Mouse (Mus musculus): Measurements from ENCODE around the gene Klf15. TPM values are rescaled to one million over a fixed set of nuclear protein-coding genes. Genes with fewer than 3 reads are reported as not detected.

Klf15 gene
- polyA plus RNA-seq, 1 experiment from 2014 or later, result 6.3 TPM

DNA sequence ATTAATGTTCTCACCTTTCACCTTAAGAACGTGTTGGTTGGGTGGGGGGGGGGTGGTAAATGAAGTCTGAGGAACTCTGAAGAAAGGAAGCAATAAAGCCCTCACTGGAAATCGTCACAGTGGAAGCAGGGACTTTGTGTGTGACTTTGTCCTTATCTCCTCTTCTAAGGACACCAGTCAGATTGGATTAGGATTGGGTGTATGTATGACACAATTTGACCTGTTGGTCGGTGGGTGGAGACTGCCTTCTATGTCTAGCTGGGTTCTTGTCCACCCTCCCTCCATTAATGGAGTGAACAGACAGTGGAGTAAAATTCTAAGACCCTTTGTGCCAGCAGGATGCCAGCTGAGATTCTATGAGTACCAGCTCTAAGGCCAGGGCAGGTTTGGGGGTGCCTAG, 21.9 kb downstream of the Klf15 start:
- Histone ChIP-seq H3K4me1 (ENCODE audit: control insufficient read depth, insufficient read depth, low read length) (no peaks in the 10 kb centered on the region), H3K4me3 (ENCODE audit: low read length) (no peak overlapping the region), H3K4me2 (ENCODE audit: low read depth, low read length) (no peak overlapping the region), H3K36me3 (ENCODE audit: control insufficient read depth, insufficient read depth, low read length) (no peaks in the 10 kb centered on the region), H3K9ac (ENCODE audit: low read depth, low read length) (no peak overlapping the region), H3K9me3 (ENCODE audit: control insufficient read depth, low read length) (no peaks in the 10 kb centered on the region), H3K27ac (ENCODE audit: low read length) (no peak overlapping the region), H3K27me3 (replicated peaks; ENCODE audit: control insufficient read depth, insufficient read depth, low read length) (no peaks in the 10 kb centered on the region)
- 58% methylated on average over 3 of the region's 3 CpGs for WGBS
- ATAC-seq, result no peak

- H3K9me3 ChIP-seq (ENCODE audit: control insufficient read depth, low read length), result no peaks in the 10 kb centered on the region
- no peak for ATAC-seq
- WGBS, result 78% methylated on average over 5 of the region's 5 CpGs
Measured at GRCm38 (mm10) chr6:90484876-90485275, 22.5 kb downstream of the Klf15 start.

DNA sequence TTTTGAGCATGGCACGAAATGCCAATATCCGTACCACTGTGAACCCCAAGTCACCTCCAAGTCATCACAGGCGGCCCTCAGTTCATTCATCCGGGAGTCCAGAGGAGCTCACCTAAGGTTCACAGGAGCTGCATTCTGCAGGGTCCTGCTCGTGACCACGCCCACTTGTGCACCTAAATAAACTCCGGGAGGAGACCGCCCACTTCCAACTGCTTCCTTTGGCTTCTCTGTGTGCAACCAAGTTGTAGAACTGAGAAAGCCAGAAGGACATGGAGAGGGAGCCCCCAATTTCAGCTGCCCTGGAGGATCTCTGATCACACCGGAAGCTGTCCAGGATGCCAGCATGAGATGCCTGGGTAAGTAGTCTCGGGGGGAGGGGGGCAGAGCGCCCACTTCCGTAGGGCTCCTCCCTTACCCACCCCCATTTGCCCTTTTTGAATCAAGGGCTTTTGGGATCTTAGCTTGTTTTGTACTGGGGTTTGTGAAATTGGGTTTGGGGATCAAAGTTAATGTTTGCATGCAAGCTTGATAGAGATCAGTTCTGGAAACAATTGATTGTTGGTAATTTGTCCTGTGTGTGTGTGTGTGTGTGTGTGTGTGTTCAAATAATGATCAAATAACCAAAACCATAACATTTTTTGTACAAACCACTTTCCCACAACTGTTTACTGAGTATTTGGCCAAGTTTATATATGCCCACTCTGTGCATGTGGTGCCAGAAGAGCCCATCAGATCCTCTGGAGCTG, 24.0 kb downstream of the Klf15 start, which contains the start of gene Aldh1l1:
Gene Aldh1l1 (plus strand): TSS at position 252 of the 746 bp plus-strand sequence.
- Histone ChIP-seq H3K4me2 (ENCODE audit: low read depth, low read length) (no peak within 1 kb of the TSS), H3K4me1 (ENCODE audit: control insufficient read depth, insufficient read depth, low read length) (no peaks in the 10 kb centered on the region), H3K27ac (ENCODE audit: low read length) (no peak within 1 kb of the TSS), H3K9ac (ENCODE audit: low read depth, low read length) (no peak within 1 kb of the TSS), H3K4me3 (ENCODE audit: low read length) (no peak within 1 kb of the TSS), H3K36me3 (ENCODE audit: control insufficient read depth, insufficient read depth, low read length) (no peaks in the 10 kb centered on the region), H3K27me3 (replicated peaks; ENCODE audit: control insufficient read depth, insufficient read depth, low read length) (no peaks in the 10 kb centered on the region), H3K9me3 (ENCODE audit: control insufficient read depth, low read length) (no peaks in the 10 kb centered on the region)
- no peak for ATAC-seq
- 79% methylated on average over 12 of the region's 12 CpGs for WGBS

More at GRCm38 (mm10) chr6:90484876-90485275, 22.5 kb downstream of the Klf15 start:
- H3K9ac ChIP-seq (ENCODE audit: low read depth, low read length), result no peak overlapping the region
- H3K4me3 ChIP-seq (ENCODE audit: low read length), result no peak overlapping the region
- no peak overlapping the region for H3K4me2 ChIP-seq (ENCODE audit: low read depth, low read length)
- H3K4me1 ChIP-seq (ENCODE audit: control insufficient read depth, insufficient read depth, low read length), result no peaks in the 10 kb centered on the region
- H3K27me3 ChIP-seq (replicated peaks; ENCODE audit: control insufficient read depth, insufficient read depth, low read length), result no peaks in the 10 kb centered on the region
- no peaks in the 10 kb centered on the region for H3K36me3 ChIP-seq (ENCODE audit: control insufficient read depth, insufficient read depth, low read length)
- no peak overlapping the region for H3K27ac ChIP-seq (ENCODE audit: low read length)

GRCm38 (mm10) chr6:90487531-90487930, 25.2 kb downstream of the Klf15 start:
- 92% methylated on average over 1 of the region's 1 CpGs for WGBS
- ATAC-seq, result no peak
- Histone ChIP-seq H3K4me3 (ENCODE audit: low read length) (no peak overlapping the region), H3K27me3 (replicated peaks; ENCODE audit: control insufficient read depth, insufficient read depth, low read length) (no peaks in the 10 kb centered on the region), H3K4me2 (ENCODE audit: low read depth, low read length) (no peak overlapping the region), H3K9me3 (ENCODE audit: control insufficient read depth, low read length) (no peaks in the 10 kb centered on the region), H3K27ac (ENCODE audit: low read length) (no peak overlapping the region), H3K36me3 (ENCODE audit: control insufficient read depth, insufficient read depth, low read length) (no peaks in the 10 kb centered on the region), H3K4me1 (ENCODE audit: control insufficient read depth, insufficient read depth, low read length) (no peaks in the 10 kb centered on the region), H3K9ac (ENCODE audit: low read depth, low read length) (no peak overlapping the region)

GRCm38 (mm10) chr6:90489532-90489931, 27.2 kb downstream of the Klf15 start:
- H3K9ac ChIP-seq (ENCODE audit: low read depth, low read length), result no peak overlapping the region
- H3K36me3 ChIP-seq (ENCODE audit: control insufficient read depth, insufficient read depth, low read length), result no peaks in the 10 kb centered on the region
- no peaks in the 10 kb centered on the region for H3K9me3 ChIP-seq (ENCODE audit: control insufficient read depth, low read length)
- no peak overlapping the region for H3K27ac ChIP-seq (ENCODE audit: low read length)
- 88% methylated on average over 3 of the region's 3 CpGs for WGBS
- H3K4me2 ChIP-seq (ENCODE audit: low read depth, low read length), result no peak overlapping the region
- no peaks in the 10 kb centered on the region for H3K27me3 ChIP-seq (replicated peaks; ENCODE audit: control insufficient read depth, insufficient read depth, low read length)
- no peaks in the 10 kb centered on the region for H3K4me1 ChIP-seq (ENCODE audit: control insufficient read depth, insufficient read depth, low read length)
- no peak for ATAC-seq
- no peak overlapping the region for H3K4me3 ChIP-seq (ENCODE audit: low read length)

- no peak for ATAC-seq
- Histone ChIP-seq H3K4me2 (ENCODE audit: low read depth, low read length) (no peak overlapping the region), H3K4me1 (ENCODE audit: control insufficient read depth, insufficient read depth, low read length) (peaks cover 4% of the 10 kb centered on the region; the same call in 1 of the 2 replicates), H3K4me3 (ENCODE audit: low read length) (no peak overlapping the region), H3K27me3 (replicated peaks; ENCODE audit: control insufficient read depth, insufficient read depth, low read length) (no peaks in the 10 kb centered on the region), H3K36me3 (ENCODE audit: control insufficient read depth, insufficient read depth, low read length) (no peaks in the 10 kb centered on the region), H3K27ac (ENCODE audit: low read length) (no peak overlapping the region), H3K9ac (ENCODE audit: low read depth, low read length) (no peak overlapping the region), H3K9me3 (ENCODE audit: control insufficient read depth, low read length) (no peaks in the 10 kb centered on the region)
- WGBS, result 74% methylated on average over 2 of the region's 2 CpGs
Measured at GRCm38 (mm10) chr6:90490976-90491375, 28.6 kb downstream of the Klf15 start.

DNA sequence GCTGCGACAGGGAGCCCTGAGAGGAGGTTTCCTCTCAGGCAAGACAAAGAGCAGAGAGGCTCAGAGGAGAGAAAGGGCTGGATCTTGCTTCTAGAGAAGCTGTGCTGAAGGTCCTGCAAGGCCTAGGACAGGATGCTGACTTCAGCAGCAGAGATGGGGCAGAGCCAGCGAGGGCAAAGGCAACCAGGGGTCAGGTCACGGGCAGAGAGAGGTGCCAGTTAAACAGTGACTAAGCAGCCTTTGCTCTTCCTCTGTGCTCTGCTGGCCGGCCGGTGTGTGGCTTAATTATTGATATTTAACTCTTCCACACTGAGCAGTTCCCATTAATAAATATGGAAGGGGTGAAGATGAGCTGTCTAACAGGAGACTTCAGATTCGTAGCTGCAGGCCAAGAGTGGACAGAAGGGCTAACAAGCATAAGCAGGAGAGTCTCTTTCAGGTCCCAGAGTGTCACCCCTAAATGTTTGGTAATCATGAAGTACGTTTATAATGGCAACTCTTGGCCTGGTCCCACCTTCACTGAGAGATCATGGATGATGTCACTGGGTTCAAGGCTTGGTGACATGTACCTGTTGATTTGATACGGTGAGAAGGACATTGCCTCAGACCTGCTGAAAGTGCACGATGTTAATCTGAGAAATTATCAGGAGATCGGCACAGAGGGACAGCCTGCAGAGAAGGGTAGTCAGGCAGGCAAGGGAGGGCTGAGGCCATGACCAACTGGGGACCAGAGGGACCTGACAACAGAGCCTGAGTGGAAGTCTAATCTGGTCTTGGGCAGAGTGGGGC, 29.8 kb downstream of the Klf15 start:
- ATAC-seq, result peak; percentile 48; the same call in 1 of the 2 replicates
- no peak overlapping the region for H3K27ac ChIP-seq (ENCODE audit: low read length)

DNA sequence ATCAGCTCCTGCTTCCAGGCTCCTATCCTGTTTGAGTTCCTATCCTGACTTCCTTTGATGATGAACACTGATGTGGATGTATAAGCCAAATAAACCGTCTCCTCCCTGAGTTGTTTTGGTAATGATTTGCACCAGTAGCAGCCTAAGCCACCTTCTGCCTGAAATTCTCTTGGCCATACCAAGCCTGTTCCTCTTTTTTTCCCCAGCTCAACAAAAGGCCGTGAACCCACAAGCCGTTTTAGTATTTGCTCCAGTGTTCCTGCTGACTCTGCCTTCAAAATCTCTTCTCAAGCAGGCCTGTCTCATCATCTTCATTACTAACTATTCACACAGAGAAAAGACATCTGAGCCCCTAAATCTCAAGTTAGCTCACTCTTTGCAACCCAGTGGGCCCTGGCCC, 31.8 kb downstream of the Klf15 start:
- Histone ChIP-seq H3K4me1 (ENCODE audit: control insufficient read depth, insufficient read depth, low read length) (peaks cover 4% of the 10 kb centered on the region; the same call in 1 of the 2 replicates), H3K9ac (ENCODE audit: low read depth, low read length) (no peak overlapping the region), H3K27ac (ENCODE audit: low read length) (no peak overlapping the region), H3K4me3 (ENCODE audit: low read length) (no peak overlapping the region), H3K27me3 (replicated peaks; ENCODE audit: control insufficient read depth, insufficient read depth, low read length) (no peaks in the 10 kb centered on the region), H3K36me3 (ENCODE audit: control insufficient read depth, insufficient read depth, low read length) (no peaks in the 10 kb centered on the region), H3K9me3 (ENCODE audit: control insufficient read depth, low read length) (no peaks in the 10 kb centered on the region), H3K4me2 (ENCODE audit: low read depth, low read length) (no peak overlapping the region)
- no peak for ATAC-seq
- 74% methylated on average over 3 of the region's 3 CpGs for WGBS

More for the DNA sequence above, 29.8 kb downstream of the Klf15 start:
- Histone ChIP-seq H3K9ac (ENCODE audit: low read depth, low read length) (no peak overlapping the region), H3K9me3 (ENCODE audit: control insufficient read depth, low read length) (no peaks in the 10 kb centered on the region), H3K36me3 (ENCODE audit: control insufficient read depth, insufficient read depth, low read length) (no peaks in the 10 kb centered on the region), H3K4me1 (ENCODE audit: control insufficient read depth, insufficient read depth, low read length) (peaks cover 4% of the 10 kb centered on the region; the same call in 1 of the 2 replicates), H3K4me2 (ENCODE audit: low read depth, low read length) (no peak overlapping the region), H3K27me3 (replicated peaks; ENCODE audit: control insufficient read depth, insufficient read depth, low read length) (no peaks in the 10 kb centered on the region), H3K4me3 (ENCODE audit: low read length) (no peak overlapping the region)
- 60% methylated on average over 10 of the region's 10 CpGs for WGBS

GRCm38 (mm10) chr6:90494566-90494965, 32.2 kb downstream of the Klf15 start:
- ATAC-seq, result no peak
- Histone ChIP-seq H3K27me3 (replicated peaks; ENCODE audit: control insufficient read depth, insufficient read depth, low read length) (no peaks in the 10 kb centered on the region), H3K9ac (ENCODE audit: low read depth, low read length) (no peak overlapping the region), H3K4me1 (ENCODE audit: control insufficient read depth, insufficient read depth, low read length) (peaks cover 4% of the 10 kb centered on the region; the same call in 1 of the 2 replicates), H3K36me3 (ENCODE audit: control insufficient read depth, insufficient read depth, low read length) (no peaks in the 10 kb centered on the region), H3K27ac (ENCODE audit: low read length) (no peak overlapping the region), H3K4me2 (ENCODE audit: low read depth, low read length) (no peak overlapping the region), H3K9me3 (ENCODE audit: control insufficient read depth, low read length) (no peaks in the 10 kb centered on the region), H3K4me3 (ENCODE audit: low read length) (no peak overlapping the region)
- 87% methylated on average over 3 of the region's 3 CpGs for WGBS

All from intestine, embryonic 16.5 days (tissue).